Comparison of ENCODE assay signal across 8 mouse cellular contexts in genomic region chr9:43240594-43240900, GRCm38 (mm10). TPM values are rescaled to one million over a fixed set of nuclear protein-coding genes. Genes with fewer than 3 reads are reported as not detected.
A peak's percentile ranks its signal among the peaks of the same experiment; 100 is the strongest.
DNase-seq lines count a peak whose midpoint lies in the region; ATAC-seq and TF ChIP-seq lines count a peak whose summit lies in the region.

No protein-coding gene starts in this region.

- no peak for DNase-seq in heart, adult 2 months
- DNase-seq in heart, postnatal 4 days, result no peak
- DNase-seq in MEL (ENCODE audit: low read depth, low spot score), result no peak
- DNase-seq in heart, postnatal 0 days (ENCODE audit: low spot score), result no peak
- DNase-seq in liver, embryonic 13.5 days, result no peak
- DNase-seq in ovary, adult 18-20 months (ENCODE audit: low spot score), result no peak
- DNase-seq in left cerebral cortex, adult 2 months (ENCODE audit: extremely low spot score in 1 of 2, low spot score in 2 of 2), result no peak
- DNase-seq in thymus, postnatal 0 days (ENCODE audit: low spot score), result no peak

- no peaks in the 10 kb centered on the region for H3K79me2 ChIP-seq in heart, adult 2 months (replicated peaks; ENCODE audit: control insufficient read depth, insufficient read depth, low read length)
- H3K79me2 ChIP-seq in MEL (ENCODE audit: control insufficient read depth, insufficient read depth, low read length, poor library complexity), result peaks cover 34% of the 10 kb centered on the region

- no peaks in the 10 kb centered on the region for H3K36me3 ChIP-seq in heart, adult 2 months (ENCODE audit: control insufficient read depth, insufficient read depth, low read length)
- H3K36me3 ChIP-seq in MEL (ENCODE audit: control insufficient read depth in 1 of 2, insufficient read depth in 2 of 2, low read length in 2 of 2), result peaks cover 0 to 59% of the 10 kb centered on the region in 2 experiments; a peak in 3 of 4 replicates
- no peaks in the 10 kb centered on the region for H3K36me3 ChIP-seq in heart, postnatal 0 days (replicated peaks; ENCODE audit: control insufficient read depth, insufficient read depth, low read length)
- peaks cover 15% of the 10 kb centered on the region; the same call in 1 of the 2 replicates for H3K36me3 ChIP-seq in liver, embryonic 13.5 days

- H3K27ac ChIP-seq in heart, adult 2 months, result peak overlapping the region; percentile 61
- H3K27ac ChIP-seq in MEL (ENCODE audit: control insufficient read depth, low read depth, low read length), result peak overlapping the region; percentile 99
- H3K27ac ChIP-seq in heart, postnatal 0 days (ENCODE audit: low read depth), result peak overlapping the region; percentile 65; the same call in 1 of the 2 replicates
- peak overlapping the region; percentile 94 for H3K27ac ChIP-seq in liver, embryonic 13.5 days
- H3K27ac ChIP-seq in left cerebral cortex, adult 2 months, result no peak overlapping the region

- no peak for TF ChIP-seq EP300 in heart, adult 2 months (IDR thresholded peaks at IDR 0.05; ENCODE audit: insufficient read depth, low read depth, low read length)
- TF ChIP-seq EP300 in MEL (IDR thresholded peaks at IDR 0.05; ENCODE audit: low read depth in 1 of 2, low read length in 2 of 2), result peak in 1 of 2 experiments; percentile 5; a peak in 1 of 4 replicates
- no peak for TF ChIP-seq EP300 in heart, postnatal 0 days (IDR thresholded peaks at IDR 0.05; ENCODE audit: low read depth)

- intact Hi-C loops in heart, adult 2 months (cut with DNase I), result no loop called here
- intact Hi-C loops in left cerebral cortex, adult 2 months (cut with DNase I), result no loop called here

- H3K9ac ChIP-seq in heart, adult 2 months (ENCODE audit: low read depth, low read length), result no peak overlapping the region
- peak overlapping the region; percentile 87 for H3K9ac ChIP-seq in MEL (ENCODE audit: control insufficient read depth, low read depth, low read length, poor library complexity, severe bottlenecking)
- H3K9ac ChIP-seq in heart, postnatal 0 days (replicated peaks; ENCODE audit: low read depth, low read length), result 0 out of 2 replicates have a peak overlapping the region, but pooled peaks have one; percentile 61
- H3K9ac ChIP-seq in liver, embryonic 13.5 days, result peak overlapping the region; percentile 92

- ATAC-seq in heart, postnatal 0 days (ENCODE audit: insufficient read depth, low read depth), result no peak
- no peak for ATAC-seq in liver, embryonic 13.5 days (ENCODE audit: low read depth)

- TF ChIP-seq POLR2A in heart, adult 2 months (IDR thresholded peaks at IDR 0.05; ENCODE audit: insufficient read depth, low read depth, low read length), result no peak
- no peak for TF ChIP-seq POLR2A in MEL (IDR thresholded peaks at IDR 0.05; ENCODE audit: control insufficient read depth in 1 of 2, insufficient read depth in 1 of 2, low read depth in 1 of 2, low read length in 2 of 2, poor library complexity in 1 of 2)

- H3K4me3 ChIP-seq in heart, adult 2 months, result no peak overlapping the region
- peak overlapping the region; percentile 9 to 22; a peak in 2 of 4 replicates for H3K4me3 ChIP-seq in MEL (ENCODE audit: control insufficient read depth in 1 of 2, insufficient read depth in 1 of 2, low read depth in 2 of 2, low read length in 2 of 2)
- H3K4me3 ChIP-seq in heart, postnatal 0 days (ENCODE audit: low read depth, low read length), result no peak overlapping the region; the same call in 1 of the 2 replicates
- H3K4me3 ChIP-seq in liver, embryonic 13.5 days (replicated peaks), result peak overlapping the region; percentile 88
- H3K4me3 ChIP-seq in left cerebral cortex, adult 2 months, result no peak overlapping the region

- TF ChIP-seq CTCF in heart, adult 2 months (IDR thresholded peaks at IDR 0.05), result no peak
- TF ChIP-seq CTCF in MEL (IDR thresholded peaks at IDR 0.05 in 2 of 3, conservative IDR thresholded peaks at IDR 0.05 in 1 of 3; ENCODE audit: control insufficient read depth in 1 of 3, insufficient read depth in 1 of 3, low read depth in 2 of 3, low read length in 3 of 3, poor library complexity in 1 of 3, severe bottlenecking in 1 of 3), result no peak
- no peak for TF ChIP-seq CTCF in heart, postnatal 0 days (IDR thresholded peaks at IDR 0.05; ENCODE audit: low read depth)
- no peak for TF ChIP-seq CTCF in left cerebral cortex, adult 2 months (IDR thresholded peaks at IDR 0.05)

- no peak for TF ChIP-seq RAD21 in MEL (IDR thresholded peaks at IDR 0.05; ENCODE audit: low read depth, low read length)

- 77% methylated on average over 2 of the region's 2 CpGs for WGBS in heart, adult 2 months
- WGBS in heart, postnatal 0 days, result 53% methylated on average over 2 of the region's 2 CpGs
- WGBS in liver, embryonic 13.5 days (ENCODE audit: insufficient replicate concordance), result 21% methylated on average over 2 of the region's 2 CpGs

- no peaks in the 10 kb centered on the region for H3K4me1 ChIP-seq in heart, adult 2 months (ENCODE audit: control insufficient read depth, insufficient read depth, low read length)
- peaks cover 18 to 64% of the 10 kb centered on the region in 2 experiments for H3K4me1 ChIP-seq in MEL (ENCODE audit: control insufficient read depth in 1 of 2, insufficient read depth in 2 of 2, low read length in 2 of 2)
- peaks cover 7% of the 10 kb centered on the region; the same call in 1 of the 2 replicates for H3K4me1 ChIP-seq in heart, postnatal 0 days (ENCODE audit: control insufficient read depth, insufficient read depth)
- peaks cover 93% of the 10 kb centered on the region for H3K4me1 ChIP-seq in liver, embryonic 13.5 days (replicated peaks)

- peak overlapping the region; percentile 75 for H3K4me2 ChIP-seq in heart, postnatal 0 days (ENCODE audit: low read depth, low read length)
- H3K4me2 ChIP-seq in liver, embryonic 13.5 days, result peak overlapping the region; percentile 94

- no peaks in the 10 kb centered on the region for H3K27me3 ChIP-seq in heart, adult 2 months (ENCODE audit: control insufficient read depth, insufficient read depth, low read length)
- H3K27me3 ChIP-seq in MEL (ENCODE audit: control insufficient read depth in 1 of 2, insufficient read depth in 2 of 2, low read length in 2 of 2), result no peaks in the 10 kb centered on the region
- no peaks in the 10 kb centered on the region for H3K27me3 ChIP-seq in heart, postnatal 0 days (ENCODE audit: control insufficient read depth, insufficient read depth, low read length)
- no peaks in the 10 kb centered on the region for H3K27me3 ChIP-seq in liver, embryonic 13.5 days

- no peaks in the 10 kb centered on the region for H3K9me3 ChIP-seq in MEL (replicated peaks; ENCODE audit: insufficient read depth, low read length)
- H3K9me3 ChIP-seq in heart, postnatal 0 days (replicated peaks; ENCODE audit: control insufficient read depth, low read length), result no peaks in the 10 kb centered on the region
- H3K9me3 ChIP-seq in liver, embryonic 13.5 days (replicated peaks), result no peaks in the 10 kb centered on the region

TF ChIP-seq in MEL, 35 proteins besides CTCF, POLR2A, EP300 and RAD21:
- no peak for TF ChIP-seq MAFK (IDR thresholded peaks at IDR 0.05; ENCODE audit: borderline replicate concordance, low read depth, low read length)
- TF ChIP-seq E2F4 (IDR thresholded peaks at IDR 0.05; ENCODE audit: borderline replicate concordance, low read depth, low read length), result no peak
- TF ChIP-seq ZMIZ1 (IDR thresholded peaks at IDR 0.05; ENCODE audit: low read depth, low read length), result no peak
- TF ChIP-seq JUND (IDR thresholded peaks at IDR 0.05; ENCODE audit: low read depth, low read length), result no peak
- no peak for TF ChIP-seq ZKSCAN1 (IDR thresholded peaks at IDR 0.05; ENCODE audit: low read depth, low read length)
- no peak for TF ChIP-seq CHD2 (IDR thresholded peaks at IDR 0.05; ENCODE audit: low read length)
- TF ChIP-seq KAT2A (conservative IDR thresholded peaks at IDR 0.05; ENCODE audit: low read depth, low read length), result no peak
- TF ChIP-seq POLR2AphosphoS5 (IDR thresholded peaks at IDR 0.05; ENCODE audit: borderline replicate concordance, low read depth, low read length), result 0 out of 2 replicates have a peak, but pooled peaks have one; percentile 6
- no peak for TF ChIP-seq ELF1 (IDR thresholded peaks at IDR 0.05; ENCODE audit: low read depth, low read length)
- TF ChIP-seq TBP (IDR thresholded peaks at IDR 0.05; ENCODE audit: low read depth, low read length), result peak; percentile 68
- no peak for TF ChIP-seq MEF2A (IDR thresholded peaks at IDR 0.05; ENCODE audit: extremely low read depth, insufficient replicate concordance, low read depth, low read length, poor library complexity, severe bottlenecking)
- no peak for TF ChIP-seq ZC3H11A (IDR thresholded peaks at IDR 0.05; ENCODE audit: low read depth, low read length)

RNA-seq across cellular contexts. Expression of gene Oaf, which starts 0.8 kb away (rescaled TPM):
- total RNA-seq in heart, adult 2 months (2021), result 10 to 100 TPM in 1 of 2 experiments, 1 to 10 TPM in 1; 6.8 to 11.8 TPM
- polyA plus RNA-seq in heart, adult 2 months (2012; rRNA removed), result 15.1 and 24.0 TPM in 2 replicates
- total RNA-seq in heart, postnatal 4 days (2021), result 10 to 100 TPM; 22.1 to 27.7 TPM
- total RNA-seq in MEL (2012; rRNA removed), result 57.6 and 64.2 TPM in 2 replicates
- 100 to 1,000 TPM in 1 of 2 experiments, not detected in 1; 137 TPM for polyA plus RNA-seq in MEL (2012; ENCODE audit: insufficient read depth in 1 of 2, insufficient read length in 2 of 2, low read depth in 1 of 2, low replicate concordance in 2 of 2, missing spikeins in 1 of 2)
- total RNA-seq in heart, postnatal 0 days (2014; rRNA removed; ENCODE audit: low replicate concordance), result 15.6 and 26.6 TPM in 2 replicates
- polyA plus RNA-seq in heart, postnatal 0 days (2015; fragmentation: Nextera tagmentation; extraction: Ambion mirVana), result 20.7 and 22.4 TPM in 2 replicates
- 27.4 and 29.3 TPM in 2 replicates for polyA plus RNA-seq in liver, embryonic 13.5 days (2015; fragmentation: Nextera tagmentation; extraction: Ambion mirVana)
- 10 to 100 TPM; 13.3 to 18.0 TPM for total RNA-seq in left cerebral cortex, adult 2 months (2021)
- 11.7 and 12.6 TPM in 2 replicates for polyA plus RNA-seq in thymus, postnatal 0 days (2015; fragmentation: Nextera tagmentation; extraction: Ambion mirVana)

RNA-seq across cellular contexts. Expression of gene Pou2f3, which starts 30.4 kb away (rescaled TPM):
- total RNA-seq in heart, adult 2 months (2021), result not detected
- polyA plus RNA-seq in heart, adult 2 months (2012; rRNA removed), result 0.14 and 0.23 TPM in 2 replicates
- under 1 TPM; 0.11 to 0.17 TPM for total RNA-seq in heart, postnatal 4 days (2021)
- total RNA-seq in MEL (2012; rRNA removed), result not detected in 2 replicates
- polyA plus RNA-seq in MEL (2012; ENCODE audit: insufficient read depth in 1 of 2, insufficient read length in 2 of 2, low read depth in 1 of 2, low replicate concordance in 2 of 2, missing spikeins in 1 of 2), result not detected
- total RNA-seq in heart, postnatal 0 days (2014; rRNA removed; ENCODE audit: low replicate concordance), result not detected in 2 replicates
- 0.08 and 0.10 TPM in 2 replicates for polyA plus RNA-seq in heart, postnatal 0 days (2015; fragmentation: Nextera tagmentation; extraction: Ambion mirVana)
- polyA plus RNA-seq in liver, embryonic 13.5 days (2015; fragmentation: Nextera tagmentation; extraction: Ambion mirVana), result not detected in 2 replicates
- under 1 TPM; 0.16 to 0.65 TPM for total RNA-seq in left cerebral cortex, adult 2 months (2021)
- polyA plus RNA-seq in thymus, postnatal 0 days (2015; fragmentation: Nextera tagmentation; extraction: Ambion mirVana), result 1.9 and 2.4 TPM in 2 replicates

Comparison
In these comparisons a context has a peak if more than half of its experiments do, and no peak if none do; other contexts are left out.
1. H3K4me3 ChIP-seq: peak in MEL (2 of 2) and liver, embryonic 13.5 days (single experiment); none in heart, adult 2 months (single experiment), heart, postnatal 0 days (single experiment) and left cerebral cortex, adult 2 months (single experiment).